In the genomic region with DNA sequence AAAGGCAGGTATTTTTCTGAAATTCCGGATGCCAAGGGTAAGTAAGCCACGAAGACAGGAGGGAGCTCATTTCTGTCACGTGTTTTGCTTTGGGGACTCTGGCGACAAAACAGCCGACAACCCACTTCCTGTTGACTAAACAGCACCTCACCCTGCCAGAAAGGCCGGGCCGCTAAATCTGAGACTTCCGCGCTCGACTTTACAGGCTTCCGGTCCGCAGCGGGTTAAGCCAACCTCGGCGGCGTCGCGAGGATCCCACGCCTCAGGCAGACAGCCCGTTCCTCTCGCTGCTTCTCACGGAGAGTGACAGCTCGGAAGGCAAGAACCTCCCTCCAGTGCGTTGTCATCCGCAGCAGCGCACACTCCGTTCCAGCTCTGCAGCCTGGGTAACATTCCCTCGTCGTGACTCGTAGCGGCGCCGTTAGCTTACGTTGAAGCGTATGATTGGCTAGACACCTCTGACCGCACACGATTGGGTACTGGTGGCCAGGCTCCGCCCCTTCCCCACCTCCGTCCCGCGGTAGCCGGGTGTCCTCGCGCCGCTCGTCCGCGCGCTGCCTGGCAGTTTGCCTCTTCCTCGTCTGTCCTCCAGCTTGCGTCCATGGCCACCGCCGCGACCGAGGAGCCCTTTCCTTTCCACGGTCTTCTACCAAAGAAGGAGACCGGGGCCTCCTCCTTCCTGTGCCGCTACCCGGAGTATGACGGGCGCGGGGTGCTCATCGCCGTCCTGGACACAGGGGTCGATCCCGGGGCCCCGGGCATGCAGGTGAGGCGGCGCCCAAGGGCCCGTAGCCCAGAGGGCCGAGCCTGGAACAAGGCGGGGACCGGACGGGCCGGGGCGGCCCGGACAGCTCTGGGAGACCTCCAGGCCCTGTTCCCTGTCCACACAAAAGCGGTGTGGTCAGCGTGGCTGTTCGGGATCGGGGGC, we compare ENCODE assay signal across 8 mouse cellular contexts. TPM values are rescaled to one million over a fixed set of nuclear protein-coding genes. Genes with fewer than 3 reads are reported as not detected.
DNase-seq lines count a peak whose midpoint lies in the region; ATAC-seq lines count a peak whose summit lies in the region.

A gene (plus strand): TSS at position 160 of the 928 bp plus-strand sequence.

- under 1% methylated on average over 81 of the region's 81 CpGs for WGBS in heart, embryonic 14.5 days
- under 1% methylated on average over 81 of the region's 81 CpGs for WGBS in liver, embryonic 13.5 days (ENCODE audit: insufficient replicate concordance)
- under 1% methylated on average over 81 of the region's 81 CpGs for WGBS in stomach, embryonic 16.5 days

- peak within 1 kb of the TSS; percentile 95 to 97 for H3K27ac ChIP-seq in heart, embryonic 14.5 days (replicated peaks in 1 of 2; ENCODE audit: control insufficient read depth in 1 of 2, insufficient read depth in 1 of 2, low read depth in 2 of 2, low read length in 2 of 2)
- H3K27ac ChIP-seq in liver, embryonic 13.5 days = peak within 1 kb of the TSS; percentile 97
- H3K27ac ChIP-seq in stomach, embryonic 16.5 days (ENCODE audit: low read length) = peak within 1 kb of the TSS; percentile 89

- peak; percentile 88 for ATAC-seq in CD4-positive, CD25-positive, alpha-beta regulatory T cell, adult 4 months
- peak; percentile 99 for ATAC-seq in heart, embryonic 14.5 days (ENCODE audit: insufficient number of reproducible peaks, insufficient read depth, low FRiP score, low read depth)
- peak; percentile 99 for ATAC-seq in liver, embryonic 13.5 days (ENCODE audit: low read depth)
- ATAC-seq in stomach, embryonic 16.5 days (ENCODE audit: insufficient read depth, low FRiP score) = peak; percentile 100

- H3K4me3 ChIP-seq in heart, embryonic 14.5 days (ENCODE audit: control insufficient read depth in 1 of 2, insufficient read depth in 1 of 2, low read depth in 1 of 2, low read length in 2 of 2) = peak within 1 kb of the TSS; percentile 83 to 95
- peak within 1 kb of the TSS; percentile 93 for H3K4me3 ChIP-seq in liver, embryonic 13.5 days (replicated peaks)
- H3K4me3 ChIP-seq in stomach, embryonic 16.5 days (replicated peaks; ENCODE audit: low read length) = peak within 1 kb of the TSS; percentile 100

- DNase-seq in c-Kit-negative CD71-positive TER-119-positive erythroid progenitor cells, embryonic 14.5 days (ENCODE audit: low read depth, low spot score) = peak; percentile 95
- DNase-seq in fibroblast of lung, adult 2 months (ENCODE audit: low read depth) = peak; percentile 99
- peak; percentile 98 for DNase-seq in kidney, postnatal 14 days
- peak; percentile 93 for DNase-seq in liver, embryonic 13.5 days
- DNase-seq in neural tube, embryonic 10.5 days (ENCODE audit: extremely low spot score, low spot score) = peak; percentile 91

- H3K4me1 ChIP-seq in heart, embryonic 14.5 days (ENCODE audit: control insufficient read depth in 2 of 2, insufficient read depth in 2 of 2, low read length in 2 of 2) = peaks cover 0 to 10% of the 10 kb centered on the region in 2 experiments; a peak in 2 of 4 replicates
- peaks cover 22% of the 10 kb centered on the region for H3K4me1 ChIP-seq in liver, embryonic 13.5 days (replicated peaks)
- H3K4me1 ChIP-seq in stomach, embryonic 16.5 days (ENCODE audit: control insufficient read depth, insufficient read depth, low read length) = peaks cover 11% of the 10 kb centered on the region; the same call in 1 of the 2 replicates

- peak within 1 kb of the TSS; percentile 94 for H3K9ac ChIP-seq in heart, embryonic 14.5 days (ENCODE audit: low read length)
- peak within 1 kb of the TSS; percentile 96 for H3K9ac ChIP-seq in liver, embryonic 13.5 days
- peak within 1 kb of the TSS; percentile 99 for H3K9ac ChIP-seq in stomach, embryonic 16.5 days (ENCODE audit: low read length)

- no peaks in the 10 kb centered on the region for H3K36me3 ChIP-seq in heart, embryonic 14.5 days (ENCODE audit: control insufficient read depth, insufficient read depth, low read length)
- 0 out of 2 replicates have a peak, but pooled peaks cover 3% of the 10 kb centered on the region for H3K36me3 ChIP-seq in liver, embryonic 13.5 days
- H3K36me3 ChIP-seq in stomach, embryonic 16.5 days (ENCODE audit: control insufficient read depth, insufficient read depth, low read length) = peaks cover 2% of the 10 kb centered on the region; the same call in 1 of the 2 replicates

- no peaks in the 10 kb centered on the region for H3K27me3 ChIP-seq in heart, embryonic 14.5 days (ENCODE audit: control insufficient read depth, insufficient read depth, low read length)
- H3K27me3 ChIP-seq in liver, embryonic 13.5 days = no peaks in the 10 kb centered on the region
- H3K27me3 ChIP-seq in stomach, embryonic 16.5 days (ENCODE audit: control insufficient read depth, insufficient read depth, low read length) = no peaks in the 10 kb centered on the region

- peak within 1 kb of the TSS; percentile 82 for H3K4me2 ChIP-seq in heart, embryonic 14.5 days (ENCODE audit: low read length)
- peak within 1 kb of the TSS; percentile 80 for H3K4me2 ChIP-seq in liver, embryonic 13.5 days
- peak within 1 kb of the TSS; percentile 59 for H3K4me2 ChIP-seq in stomach, embryonic 16.5 days (ENCODE audit: low read depth, low read length)

- no peaks in the 10 kb centered on the region for H3K9me3 ChIP-seq in heart, embryonic 14.5 days (ENCODE audit: control insufficient read depth, low read length)
- H3K9me3 ChIP-seq in liver, embryonic 13.5 days (replicated peaks) = no peaks in the 10 kb centered on the region
- H3K9me3 ChIP-seq in stomach, embryonic 16.5 days (replicated peaks; ENCODE audit: control insufficient read depth, low read length) = no peaks in the 10 kb centered on the region

RNA-seq across cellular contexts. Expression of the gene that starts here (rescaled TPM):
- 100 to 1,000 TPM; 127 to 141 TPM for polyA plus RNA-seq in CD4-positive, CD25-positive, alpha-beta regulatory T cell, adult 4 months (2017; shearing (Covaris generic))
- 49.3 and 49.8 TPM in 2 replicates for polyA plus RNA-seq in heart, embryonic 14.5 days (2014; fragmentation: Nextera tagmentation; extraction: Ambion mirVana)
- polyA plus RNA-seq in liver, embryonic 13.5 days (2015; fragmentation: Nextera tagmentation; extraction: Ambion mirVana) = 32.9 and 41.2 TPM in 2 replicates
- polyA plus RNA-seq in stomach, embryonic 16.5 days (2015; fragmentation: Nextera tagmentation; extraction: Ambion mirVana) = 56.3 and 62.6 TPM in 2 replicates

Comparison
In these comparisons a context has a peak if more than half of its experiments do, and no peak if none do; other contexts are left out.
1. Peak in every context shown above with its lines: DNase-seq, ATAC-seq, H3K4me3 ChIP-seq and H3K27ac ChIP-seq.